Comparison of ENCODE assay signal across 8 mouse cellular contexts in genomic region chr11:60301588-60302208, GRCm38 (mm10). TPM values are rescaled to one million over a fixed set of nuclear protein-coding genes. Genes with fewer than 3 reads are reported as not detected.
A peak's percentile ranks its signal among the peaks of the same experiment; 100 is the strongest.
DNase-seq lines count a peak whose midpoint lies in the region; ATAC-seq and TF ChIP-seq lines count a peak whose summit lies in the region.

No protein-coding gene starts in this region.

- peak; percentile 62; the same call in 1 of the 2 replicates for TF ChIP-seq EP300 in ES-Bruce4 (IDR thresholded peaks at IDR 0.05; ENCODE audit: insufficient read depth, low read depth, low read length)

- no peak for TF ChIP-seq POLR2A in ES-Bruce4 (IDR thresholded peaks at IDR 0.05; ENCODE audit: insufficient read depth, low read length)

- H3K9ac ChIP-seq in ES-Bruce4 (ENCODE audit: low read depth, poor library complexity, severe bottlenecking): no peak overlapping the region
- H3K9ac ChIP-seq in heart, embryonic 15.5 days: no peak overlapping the region

- H3K27ac ChIP-seq in ES-Bruce4 (ENCODE audit: insufficient read depth, low read length): peak overlapping the region; percentile 52
- peak overlapping the region; percentile 48 for H3K27ac ChIP-seq in heart, embryonic 15.5 days

- H3K4me1 ChIP-seq in ES-Bruce4 (ENCODE audit: control insufficient read depth, insufficient read depth, low read length): peaks cover 7% of the 10 kb centered on the region
- H3K4me1 ChIP-seq in heart, embryonic 15.5 days (replicated peaks): peaks cover 34% of the 10 kb centered on the region

- DNase-seq in frontal cortex, postnatal 25 days (ENCODE audit: low spot score in 2 of 2): no peak
- DNase-seq in urinary bladder, postnatal 25 days (ENCODE audit: low spot score): no peak
- no peak for DNase-seq in cerebellum, postnatal 36 days
- DNase-seq in adrenal gland, postnatal 10 days: no peak

- ATAC-seq in frontal cortex, adult (ENCODE audit: low TSS enrichment): 0 out of 2 replicates have a peak, but pooled peaks have one; percentile 13
- ATAC-seq in heart, embryonic 15.5 days (replicated peaks; ENCODE audit: insufficient number of reproducible peaks, insufficient read depth, low FRiP score, low read depth): peak; percentile 43; the same call in 1 of the 2 replicates
- peak; percentile 7; the same call in 1 of the 2 replicates for ATAC-seq in megakaryocyte progenitor cell, adult 5-6 weeks (replicated peaks; ENCODE audit: poor library complexity)

- WGBS in heart, embryonic 15.5 days: 53% methylated on average over 5 of the region's 5 CpGs

- no peaks in the 10 kb centered on the region for H3K36me3 ChIP-seq in ES-Bruce4 (ENCODE audit: control insufficient read depth, insufficient read depth, low read length, poor library complexity, severe bottlenecking)
- no peaks in the 10 kb centered on the region for H3K36me3 ChIP-seq in heart, embryonic 15.5 days

- no peaks in the 10 kb centered on the region for H3K9me3 ChIP-seq in ES-Bruce4 (replicated peaks; ENCODE audit: control insufficient read depth, insufficient read depth, low read length, poor library complexity, severe bottlenecking)
- H3K9me3 ChIP-seq in heart, embryonic 15.5 days (replicated peaks): no peaks in the 10 kb centered on the region

- H3K4me3 ChIP-seq in ES-Bruce4 (ENCODE audit: low read depth, low read length): no peak overlapping the region
- H3K4me3 ChIP-seq in heart, embryonic 15.5 days: no peak overlapping the region

- no peak for TF ChIP-seq CTCF in ES-Bruce4 (IDR thresholded peaks at IDR 0.05; ENCODE audit: low read depth, low read length)

- H3K4me2 ChIP-seq in heart, embryonic 15.5 days: no peak overlapping the region

- H3K27me3 ChIP-seq in ES-Bruce4 (ENCODE audit: control insufficient read depth, insufficient read depth, low read length, poor library complexity, severe bottlenecking): no peaks in the 10 kb centered on the region
- H3K27me3 ChIP-seq in heart, embryonic 15.5 days: no peaks in the 10 kb centered on the region

RNA-seq across cellular contexts. Expression of gene Tom1l2, which starts 51.0 kb away (rescaled TPM):
- 9.9 and 12.4 TPM in 2 replicates for polyA plus RNA-seq in ES-Bruce4 (2011; ENCODE audit: insufficient read depth, insufficient read length, low read depth, missing spikeins)
- 30.0 and 37.8 TPM in 2 replicates for polyA plus RNA-seq in heart, embryonic 15.5 days (2015; fragmentation: Nextera tagmentation; extraction: Ambion mirVana)
- total RNA-seq in megakaryocyte progenitor cell, adult 5-6 weeks (2015): 6.8 and 9.0 TPM in 2 replicates
- total RNA-seq in megakaryocyte progenitor cell, adult 5-6 weeks (2017): 4.5 and 4.8 TPM in 2 replicates
- total RNA-seq in adrenal gland, postnatal 10 days (2021): 10 to 100 TPM; 49.9 to 61.5 TPM

RNA-seq across cellular contexts. Expression of gene Drc3, which starts 51.4 kb away (rescaled TPM):
- polyA plus RNA-seq in ES-Bruce4 (2011; ENCODE audit: insufficient read depth, insufficient read length, low read depth, missing spikeins): 6.9 and 7.3 TPM in 2 replicates
- 2.9 and 3.1 TPM in 2 replicates for polyA plus RNA-seq in heart, embryonic 15.5 days (2015; fragmentation: Nextera tagmentation; extraction: Ambion mirVana)
- 0.37 TPM in 1 of 2 replicates, not detected in the other for total RNA-seq in megakaryocyte progenitor cell, adult 5-6 weeks (2015)
- 0.24 and 4.3 TPM in 2 replicates for total RNA-seq in megakaryocyte progenitor cell, adult 5-6 weeks (2017)
- total RNA-seq in adrenal gland, postnatal 10 days (2021): 1 to 10 TPM; 1.1 to 1.5 TPM

Comparison
In these comparisons a context has a peak if more than half of its experiments do, and no peak if none do; other contexts are left out.
1. RNA of gene Tom1l2, which starts 51.0 kb away (total RNA-seq): 49.9 to 61.5 TPM in adrenal gland, postnatal 10 days; 4.5 to 9.0 TPM in megakaryocyte progenitor cell, adult 5-6 weeks; every median in the first group is over 4 times any median in the second.
2. Peak in every context shown above with its lines, with median percentiles within 50 percentile points of each other: ATAC-seq.